Mouse (Mus musculus): ENCODE data around the gene Zfp423.

Gene Zfp423

GRCm38 (mm10) chr8:87804327-87804900 lies 155.0 kb downstream of the Zfp423 start:
- no peak for DNase-seq (ENCODE audit: low read depth)

- no peak for DNase-seq (ENCODE audit: low read depth)
These were observed 156.0 kb downstream of the Zfp423 start for GRCm38 (mm10) chr8:87803437-87803836.

DNA sequence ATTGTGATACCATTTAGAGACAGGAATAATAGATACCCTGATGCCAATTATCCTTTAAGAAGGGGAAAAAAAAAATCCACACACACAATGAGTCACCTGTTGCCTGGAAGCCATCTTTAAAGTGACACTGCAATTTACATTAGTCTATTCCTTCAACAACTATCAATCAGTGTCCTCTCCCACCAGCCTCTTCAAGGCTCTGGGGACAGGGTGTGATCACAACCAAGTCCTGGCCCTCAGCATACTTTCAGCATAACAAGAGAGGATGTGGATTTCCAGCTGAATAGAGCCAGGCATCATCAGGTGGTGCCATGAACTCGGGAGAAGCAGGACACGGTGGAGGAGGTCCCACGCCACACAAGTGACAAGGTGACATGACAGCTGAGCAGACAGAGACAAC lies 156.8 kb downstream of the Zfp423 start:
- no peak for DNase-seq (ENCODE audit: low read depth)

- no peak for DNase-seq (ENCODE audit: low read depth)
These were observed 159.3 kb downstream of the Zfp423 start for GRCm38 (mm10) chr8:87800121-87800520.

DNA sequence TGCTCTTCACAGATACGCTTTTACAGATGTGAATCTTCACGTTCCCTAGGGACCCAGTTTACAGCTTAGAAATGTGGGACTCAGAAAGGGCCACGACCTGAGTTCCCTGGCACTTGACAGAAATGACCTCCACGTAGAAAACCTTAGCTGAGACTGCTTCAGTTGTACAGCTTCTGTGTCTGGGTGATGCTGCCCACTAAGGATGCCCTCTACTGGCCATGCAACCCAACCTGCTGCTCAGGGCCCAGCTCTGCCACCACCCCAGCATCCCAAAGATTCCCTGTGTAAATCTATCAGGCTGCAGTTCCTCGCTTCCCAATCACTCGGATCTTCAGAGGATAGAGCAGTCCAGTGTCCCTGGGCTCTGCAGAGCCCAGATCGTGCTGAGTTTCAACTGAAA lies 163.2 kb downstream of the Zfp423 start:
- peak; percentile 11 for DNase-seq (ENCODE audit: low read depth)

DNA sequence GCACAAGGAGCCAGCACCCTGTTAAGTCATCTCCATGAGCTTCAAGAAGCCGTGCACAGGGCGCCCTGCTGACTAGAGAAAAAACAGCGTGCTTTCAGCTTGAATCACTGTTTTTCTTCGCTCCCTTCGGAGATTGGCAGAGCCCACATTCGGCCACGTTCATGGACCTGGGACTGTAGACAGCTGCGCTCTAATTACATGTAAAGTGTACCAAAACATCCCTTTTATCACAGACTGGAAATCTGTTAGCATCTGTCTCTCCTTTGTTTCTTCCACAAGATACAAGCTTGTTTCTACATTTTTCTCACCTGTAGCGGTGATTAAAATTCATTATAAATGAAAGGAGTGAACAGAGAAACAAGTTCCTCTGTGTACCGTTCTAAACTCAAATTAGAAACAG lies 164.8 kb downstream of the Zfp423 start:
- no peak for DNase-seq (ENCODE audit: low read depth)

GRCm38 (mm10) chr8:87791103-87791502 lies 168.3 kb downstream of the Zfp423 start:
- DNase-seq (ENCODE audit: low read depth), result peak; percentile 75

GRCm38 (mm10) chr8:87784641-87785439 lies 174.6 kb downstream of the Zfp423 start:
- no peak for DNase-seq (ENCODE audit: low read depth)

DNA sequence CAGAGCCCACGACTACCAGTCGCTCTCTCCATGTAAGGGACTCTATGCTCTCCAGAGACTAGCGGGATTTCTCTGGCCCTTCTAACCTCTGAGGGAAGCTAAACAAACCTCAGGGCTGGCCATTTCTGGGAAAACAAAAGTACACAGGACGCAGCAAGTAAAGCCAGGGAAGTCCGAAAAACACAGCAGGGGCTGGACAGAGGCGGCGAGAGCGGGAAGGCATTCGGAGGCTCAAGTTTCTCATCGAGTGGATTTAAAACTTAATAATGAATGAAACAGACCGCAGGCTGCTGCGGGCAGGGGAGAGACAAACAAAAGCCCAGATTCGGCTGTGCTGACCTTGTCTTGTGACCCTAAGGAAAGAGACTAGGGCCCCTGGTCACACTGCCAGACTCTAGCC lies 175.2 kb downstream of the Zfp423 start:
- no peak for DNase-seq (ENCODE audit: low read depth)

GRCm38 (mm10) chr8:87783198-87783597 lies 176.2 kb downstream of the Zfp423 start:
- peak; percentile 4 for DNase-seq (ENCODE audit: low read depth)

DNA sequence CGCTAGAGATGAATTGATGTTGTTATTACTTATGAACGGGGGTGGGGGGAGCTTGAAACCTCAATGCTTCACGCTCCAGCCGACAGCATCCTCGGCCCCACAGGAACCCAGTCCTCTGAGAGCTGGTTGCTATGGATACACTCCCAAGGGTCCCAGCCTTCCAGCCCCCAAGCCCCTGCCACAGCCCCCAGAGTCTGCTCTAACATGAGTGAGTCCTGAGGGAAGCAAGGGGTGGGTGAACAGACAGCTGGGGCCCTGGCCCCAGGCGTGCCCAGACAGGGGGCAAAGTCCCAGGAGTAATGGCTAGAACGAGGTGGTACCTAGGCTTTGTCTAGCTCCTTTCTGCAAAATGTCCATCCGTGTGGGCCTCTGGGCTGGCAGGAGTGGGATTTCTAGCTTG lies 181.8 kb downstream of the Zfp423 start:
- DNase-seq (ENCODE audit: low read depth), result no peak

DNA sequence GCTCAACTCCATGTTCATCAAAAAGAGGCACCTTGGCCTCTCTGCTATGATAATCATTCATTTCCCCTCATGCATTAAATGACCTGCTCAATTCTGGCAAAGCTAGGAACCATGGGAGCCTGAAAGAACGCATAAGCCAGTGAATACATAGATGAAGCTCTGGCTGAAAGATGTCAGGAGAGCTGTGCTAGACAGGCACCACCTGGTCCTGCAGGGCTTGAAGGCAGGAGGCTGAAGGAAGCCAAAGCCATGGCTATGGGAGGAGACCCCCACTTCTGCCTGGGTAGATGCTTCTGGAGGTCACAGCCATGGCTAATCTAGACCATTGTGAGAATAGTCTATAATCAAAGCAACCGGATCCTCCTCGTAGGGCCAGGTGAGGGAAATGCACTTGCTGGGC lies 183.5 kb downstream of the Zfp423 start:
- DNase-seq (ENCODE audit: low read depth), result no peak

- DNase-seq (ENCODE audit: low read depth), result no peak
These were observed 184.4 kb downstream of the Zfp423 start for GRCm38 (mm10) chr8:87774966-87775365.

DNA sequence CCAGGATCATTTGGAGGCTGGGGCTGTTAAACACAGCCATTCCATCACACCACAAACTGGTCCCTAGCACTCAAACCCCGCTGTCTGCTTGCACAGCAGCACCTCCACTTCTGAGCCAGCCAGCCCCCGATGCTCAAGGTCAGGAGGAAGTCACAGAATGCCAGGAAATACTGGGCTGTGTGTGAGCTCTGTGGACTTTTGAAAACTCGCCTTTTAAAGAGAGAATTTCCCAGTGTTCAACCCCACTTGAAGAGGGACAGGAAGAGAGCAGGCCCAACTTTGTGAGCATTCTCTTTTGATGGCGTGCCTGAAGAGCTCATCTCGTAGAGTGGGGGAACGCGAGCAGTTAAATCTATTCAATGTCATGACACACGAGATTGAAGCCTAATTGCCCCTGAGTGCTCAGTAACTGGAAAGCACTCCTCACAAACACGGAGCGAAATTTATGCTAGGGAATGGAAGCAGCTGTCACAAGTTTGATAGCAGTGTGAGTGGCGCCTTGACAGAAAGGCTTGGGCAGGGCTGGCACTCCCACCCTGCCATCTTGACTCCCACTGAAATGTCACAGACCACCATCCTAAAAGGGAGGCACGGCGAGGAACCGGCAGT lies 186.4 kb downstream of the Zfp423 start:
- no peak for DNase-seq (ENCODE audit: low read depth)

GRCm38 (mm10) chr8:87767882-87768281 lies 191.5 kb downstream of the Zfp423 start:
- DNase-seq (ENCODE audit: low read depth), result no peak

- no peak for DNase-seq (ENCODE audit: low read depth)
These were observed 194.1 kb downstream of the Zfp423 start for GRCm38 (mm10) chr8:87765276-87765675.

DNA sequence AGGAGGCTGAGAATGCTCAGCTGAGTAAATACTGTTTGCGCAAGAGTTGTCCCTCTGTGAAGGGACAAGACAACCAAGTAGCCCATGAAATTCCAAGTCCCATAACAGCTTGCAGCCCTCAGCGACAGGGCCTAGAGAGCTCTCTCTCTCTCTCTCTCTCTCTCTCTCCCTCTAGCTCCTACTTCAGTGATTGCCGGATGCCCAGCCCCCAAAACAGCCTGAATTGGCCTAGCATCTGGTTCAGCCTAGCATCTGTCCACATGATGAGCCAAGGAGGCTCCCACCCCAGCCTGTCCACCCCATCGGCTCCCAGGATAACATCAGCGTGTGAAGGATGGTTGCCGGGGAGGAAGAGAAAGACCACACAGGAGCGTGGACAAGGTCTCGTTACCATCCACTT lies 200.6 kb downstream of the Zfp423 start:
- DNase-seq (ENCODE audit: low read depth), result no peak

DNA sequence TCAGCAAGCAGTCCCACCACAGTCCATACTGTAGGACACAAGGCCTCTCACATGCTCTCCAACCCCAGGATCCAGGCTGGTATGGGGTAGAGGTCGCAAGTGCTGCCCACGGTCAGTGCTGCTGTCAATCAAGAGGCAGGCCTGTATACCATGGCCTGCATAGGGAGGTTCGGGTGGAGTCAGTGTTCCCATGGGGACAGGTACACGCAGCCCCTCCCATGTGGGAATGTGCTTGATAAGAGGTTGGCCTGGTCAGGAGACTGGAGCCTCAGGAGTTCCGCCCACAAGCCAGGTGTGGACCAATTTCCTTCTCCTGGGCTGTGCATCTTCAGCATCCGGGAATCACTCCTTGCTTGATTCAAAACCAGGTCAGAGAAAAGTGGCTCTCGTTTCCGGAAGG lies 204.5 kb downstream of the Zfp423 start:
- DNase-seq (ENCODE audit: low read depth), result no peak

GRCm38 (mm10) chr8:87753636-87754035 lies 205.8 kb downstream of the Zfp423 start:
- no peak for DNase-seq (ENCODE audit: low read depth)

- peak; percentile 46 for DNase-seq (ENCODE audit: low read depth)
These were observed 206.2 kb downstream of the Zfp423 start for GRCm38 (mm10) chr8:87753148-87753547.

DNA sequence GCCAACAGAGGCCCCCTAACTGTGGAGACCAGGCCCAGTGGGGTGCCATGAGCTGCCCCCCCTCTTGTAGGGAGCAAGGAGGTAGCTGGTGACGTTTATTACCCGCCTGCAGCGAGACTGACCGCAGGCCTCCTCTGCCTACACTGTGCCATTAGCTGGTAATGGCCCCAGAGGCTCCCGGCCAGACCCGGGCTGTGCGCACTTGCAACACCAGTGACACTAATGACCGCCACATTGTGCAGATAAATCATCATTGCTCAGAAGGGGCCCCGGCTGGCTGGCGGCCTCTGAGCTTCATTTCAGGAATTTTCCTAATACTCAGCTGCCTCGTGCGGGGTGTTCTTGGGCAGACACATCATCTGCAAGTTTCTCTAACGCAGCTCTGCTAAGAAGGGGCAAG lies 206.7 kb downstream of the Zfp423 start:
- no peak for DNase-seq (ENCODE audit: low read depth)

- DNase-seq (ENCODE audit: low read depth), result no peak
These were observed 211.8 kb downstream of the Zfp423 start for GRCm38 (mm10) chr8:87747582-87747981.

DNA sequence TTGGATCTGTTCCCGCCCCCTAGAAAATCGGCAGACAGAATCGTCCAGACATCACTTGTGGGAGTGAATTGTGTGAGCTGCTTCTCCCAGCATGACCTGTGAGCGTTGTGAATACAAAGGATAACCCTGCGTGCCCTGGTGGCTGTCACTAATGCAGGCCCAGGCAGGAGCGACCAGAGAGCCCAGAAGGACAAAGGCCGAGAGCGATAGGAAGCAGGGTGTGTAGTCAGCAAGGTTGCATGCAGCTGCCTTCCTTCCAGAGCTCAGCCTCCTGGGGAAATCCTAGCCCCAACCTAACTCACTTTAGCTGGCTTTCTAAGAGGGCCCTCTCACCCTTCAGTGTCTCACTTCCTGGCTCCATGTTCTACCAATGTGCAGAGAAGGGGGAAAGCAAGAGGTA lies 212.3 kb downstream of the Zfp423 start:
- no peak for DNase-seq (ENCODE audit: low read depth)
